Mouse (Mus musculus): Measurements from ENCODE around the gene Asphd2.
A peak's percentile ranks its signal among the peaks of the same experiment; 100 is the strongest.

The Asphd2 gene

GRCm38 (mm10) chr5:112391002-112391401 lies 3.7 kb downstream of the Asphd2 start:
- DNase-seq (ENCODE audit: low read depth, low spot score) = no peak

- no peak for DNase-seq (ENCODE audit: low read depth, low spot score)
Observed at GRCm38 (mm10) chr5:112389352-112389751, 5.3 kb downstream of the Asphd2 start.

- no peak for DNase-seq (ENCODE audit: low read depth, low spot score)
Observed at GRCm38 (mm10) chr5:112385973-112386372, 8.7 kb downstream of the Asphd2 start.

GRCm38 (mm10) chr5:112384805-112385472 lies 9.7 kb downstream of the Asphd2 start:
- DNase-seq (ENCODE audit: low read depth, low spot score) = no peak

- DNase-seq (ENCODE audit: low read depth, low spot score) = no peak
Observed at GRCm38 (mm10) chr5:112382641-112383330, 11.9 kb downstream of the Asphd2 start.

- DNase-seq (ENCODE audit: low read depth, low spot score) = no peak
Observed at GRCm38 (mm10) chr5:112382042-112382441, 12.6 kb downstream of the Asphd2 start.

GRCm38 (mm10) chr5:112381154-112381553 lies 13.5 kb downstream of the Asphd2 start:
- no peak for DNase-seq (ENCODE audit: low read depth, low spot score)

GRCm38 (mm10) chr5:112378716-112379115 lies 15.9 kb downstream of the Asphd2 start:
- DNase-seq (ENCODE audit: low read depth, low spot score) = no peak

GRCm38 (mm10) chr5:112377380-112377779 lies 17.3 kb downstream of the Asphd2 start:
- no peak for DNase-seq (ENCODE audit: low read depth, low spot score)

GRCm38 (mm10) chr5:112376111-112376510 lies 18.6 kb downstream of the Asphd2 start:
- DNase-seq (ENCODE audit: low read depth, low spot score) = no peak

GRCm38 (mm10) chr5:112371933-112372332 lies 22.7 kb downstream of the Asphd2 start:
- peak; percentile 54 for DNase-seq (ENCODE audit: low read depth, low spot score)

GRCm38 (mm10) chr5:112370236-112370813 lies 24.3 kb downstream of the Asphd2 start:
- DNase-seq (ENCODE audit: low read depth, low spot score) = no peak

- no peak for DNase-seq (ENCODE audit: low read depth, low spot score)
Observed at GRCm38 (mm10) chr5:112369326-112369725, 25.3 kb downstream of the Asphd2 start.

GRCm38 (mm10) chr5:112368666-112369065 lies 26.0 kb downstream of the Asphd2 start:
- no peak for DNase-seq (ENCODE audit: low read depth, low spot score)

- no peak for DNase-seq (ENCODE audit: low read depth, low spot score)
Observed at GRCm38 (mm10) chr5:112367929-112368328, 26.7 kb downstream of the Asphd2 start.

GRCm38 (mm10) chr5:112367338-112367737 lies 27.3 kb downstream of the Asphd2 start:
- no peak for DNase-seq (ENCODE audit: low read depth, low spot score)

- no peak for DNase-seq (ENCODE audit: low read depth, low spot score)
Observed at GRCm38 (mm10) chr5:112366879-112367278, 27.8 kb downstream of the Asphd2 start.

GRCm38 (mm10) chr5:112364184-112364797 lies 30.4 kb downstream of the Asphd2 start:
- no peak for DNase-seq (ENCODE audit: low read depth, low spot score)

- DNase-seq (ENCODE audit: low read depth, low spot score) = no peak
Observed at GRCm38 (mm10) chr5:112360077-112360476, 34.6 kb downstream of the Asphd2 start.

- DNase-seq (ENCODE audit: low read depth, low spot score) = no peak
Observed at GRCm38 (mm10) chr5:112359520-112359919, 35.1 kb downstream of the Asphd2 start.

- DNase-seq (ENCODE audit: low read depth, low spot score) = no peak
Observed at GRCm38 (mm10) chr5:112356322-112356721, 38.3 kb downstream of the Asphd2 start.

GRCm38 (mm10) chr5:112355910-112356309 lies 38.8 kb downstream of the Asphd2 start, which contains the start of gene Gm6583:
Gene Gm6583, minus strand, starts transcription at chr5:112356033.
- DNase-seq (ENCODE audit: low read depth, low spot score) = no peak
